Mouse (Mus musculus) lung, adult 2 months (tissue): ENCODE measurements around the gene Gpr155. TPM values are rescaled to one million over a fixed set of nuclear protein-coding genes. Genes with fewer than 3 reads are reported as not detected.

Experiments used
- DNase-seq: peaks from one replicate; pipeline ENCODE4 v3.0.0; 2022
- H3K4me1 ChIP-seq: fragments of 200-500 bp; 2 replicates; pipeline ENCODE4 v1.6.1; 2011; ENCODE audit warnings: low read length; ENCODE audit not compliant: control insufficient read depth, insufficient read depth
- H3K4me3 ChIP-seq: fragments of 200-500 bp; replicated peaks from 2 replicates; pipeline ENCODE3; 2011; ENCODE audit warnings: low read depth, mild to moderate bottlenecking, control low read depth, low read length; ENCODE audit errors: extremely low read depth
- CTCF ChIP-seq: fragments of 200-500 bp; IDR thresholded peaks from 2 replicates; pipeline ENCODE4 v1.5.1; 2011; ENCODE audit warnings: mild to moderate bottlenecking, low read length, control low read depth; ENCODE audit not compliant: insufficient read depth
- POLR2A ChIP-seq: fragments of 200-500 bp; IDR thresholded peaks from 2 replicates; pipeline ENCODE4 v1.6.1; 2011; ENCODE audit warnings: low read depth, mild to moderate bottlenecking, control low read depth, low read length, borderline replicate concordance; ENCODE audit errors: extremely low read depth
- WGBS: fragments of 180-500 bp; shearing (Covaris S2); methylation state at CpG from one replicate; pipeline ENCODE4 v1.1.7; 2018; 5-methylcytosine and 5-hydroxymethylcytosine counted together
- polyA plus RNA-seq: library from polyadenylated mRNA; depleted of rRNA; stranded (reverse); fragments of >200 nt; gene quantifications from 2 replicates; pipeline ENCODE4 v1.2.3, GENCODE M21; 2012

The Gpr155 gene
- polyA plus RNA-seq, 1 experiment: 20.8 TPM

- DNase-seq: no peak
- Histone ChIP-seq H3K4me1 (no peaks in the 10 kb centered on the region), H3K4me3 (no peak overlapping the region)
- WGBS: 71% methylated on average over 3 of the region's 3 CpGs
- no peak for TF ChIP-seq POLR2A
- TF ChIP-seq CTCF: no peak
Observed at GRCm38 (mm10) chr2:73394476-73394875, 8.1 kb upstream of the Gpr155 start.

GRCm38 (mm10) chr2:73392772-73393171 is 6.4 kb upstream of the Gpr155 start:
- DNase-seq: no peak
- H3K4me1 ChIP-seq: no peaks in the 10 kb centered on the region
- H3K4me3 ChIP-seq: no peak overlapping the region
- 82% methylated on average over 2 of the region's 2 CpGs for WGBS
- TF ChIP-seq CTCF (no peak), POLR2A (no peak)

- 82% methylated on average over 3 of the region's 3 CpGs for WGBS
- no peaks in the 10 kb centered on the region for H3K4me1 ChIP-seq
- no peak for DNase-seq
- H3K4me3 ChIP-seq: no peak overlapping the region
- TF ChIP-seq CTCF (no peak), POLR2A (no peak)
Observed at GRCm38 (mm10) chr2:73389951-73390350, 3.6 kb upstream of the Gpr155 start.

GRCm38 (mm10) chr2:73387806-73388205 is 1.4 kb upstream of the Gpr155 start:
- no peak overlapping the region for H3K4me3 ChIP-seq
- H3K4me1 ChIP-seq: no peaks in the 10 kb centered on the region; the same call in 1 of the 2 replicates
- DNase-seq: no peak
- TF ChIP-seq POLR2A (no peak), CTCF (no peak)
- 90% methylated on average over 1 of the region's 1 CpGs for WGBS

- 2% methylated on average over 29 of the region's 29 CpGs for WGBS
- Histone ChIP-seq H3K4me3 (peak overlapping the region; percentile 86), H3K4me1 (no peaks in the 10 kb centered on the region; the same call in 1 of the 2 replicates)
- TF ChIP-seq POLR2A (no peak), CTCF (no peak)
- DNase-seq: no peak
Observed at GRCm38 (mm10) chr2:73385641-73386355, 574 bp downstream of the Gpr155 start.

- no peak for TF ChIP-seq POLR2A
- DNase-seq: no peak
- WGBS: 60% methylated on average over 4 of the region's 4 CpGs
- no peaks in the 10 kb centered on the region; the same call in 1 of the 2 replicates for H3K4me1 ChIP-seq
- H3K4me3 ChIP-seq: no peak overlapping the region
Observed at GRCm38 (mm10) chr2:73385172-73385571, 1.2 kb downstream of the Gpr155 start.

GRCm38 (mm10) chr2:73380298-73380975 is 5.9 kb downstream of the Gpr155 start:
- 54% methylated on average over 9 of the region's 9 CpGs for WGBS
- no peak for DNase-seq
- Histone ChIP-seq H3K4me1 (no peaks in the 10 kb centered on the region; the same call in 1 of the 2 replicates), H3K4me3 (no peak overlapping the region)
- TF ChIP-seq CTCF: no peak
- no peak for TF ChIP-seq POLR2A

GRCm38 (mm10) chr2:73379656-73380055 is 6.7 kb downstream of the Gpr155 start:
- Histone ChIP-seq H3K4me3 (no peak overlapping the region), H3K4me1 (no peaks in the 10 kb centered on the region; the same call in 1 of the 2 replicates)
- WGBS: 60% methylated on average over 5 of the region's 5 CpGs
- DNase-seq: peak; percentile 16
- TF ChIP-seq CTCF (no peak), POLR2A (no peak)

- Histone ChIP-seq H3K4me3 (no peak overlapping the region), H3K4me1 (no peaks in the 10 kb centered on the region; the same call in 1 of the 2 replicates)
- DNase-seq: no peak
- TF ChIP-seq POLR2A (no peak), CTCF (no peak)
- WGBS: 88% methylated on average over 5 of the region's 5 CpGs
Observed at GRCm38 (mm10) chr2:73378326-73378725, 8.0 kb downstream of the Gpr155 start.
